Mouse (Mus musculus) cerebellum, postnatal 14 days (tissue): ENCODE measurements around the gene Zc3h12d.
A peak's percentile ranks its signal among the peaks of the same experiment; 100 is the strongest.

Experiments
- DNase-seq, 2 experiments: peaks; one replicate each; pipeline ENCODE4 v3.0.0; 2021; ENCODE audit warnings: mixed read lengths in 2 of 2

The Zc3h12d gene

DNA sequence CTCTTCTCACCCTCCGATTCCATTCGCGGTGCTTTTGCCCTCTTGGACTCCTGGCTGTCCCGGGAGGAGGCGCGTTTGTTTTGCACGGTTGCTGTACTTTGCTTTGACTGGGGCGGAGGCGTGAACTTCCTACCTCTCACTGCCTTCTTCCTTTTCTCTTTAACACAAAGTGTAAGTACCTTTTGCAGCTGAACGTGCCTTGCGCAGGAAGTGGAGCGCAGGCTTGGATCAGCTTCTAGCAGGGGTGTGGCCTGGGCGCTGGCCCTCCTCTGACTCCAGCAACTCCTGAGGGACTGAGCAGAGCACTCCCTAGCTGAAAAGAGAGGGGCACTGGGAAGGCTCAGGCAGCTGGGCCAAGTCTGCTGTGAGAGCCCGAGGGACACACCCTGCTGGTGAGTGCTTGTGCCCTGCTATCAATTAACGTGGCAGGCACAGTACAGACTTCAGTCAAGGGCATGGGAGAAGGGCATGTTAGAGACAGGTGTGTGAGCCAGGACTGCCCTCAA is at the start of gene Zc3h12d:
TSS of gene Zc3h12d (plus strand) at position 300 of the 506 bp plus-strand sequence.
- DNase-seq = no peak

GRCm38 (mm10) chr10:7787319-7787718 is 45.0 kb upstream of the Zc3h12d start:
- no peak for DNase-seq

GRCm38 (mm10) chr10:7792254-7792750 is 40.0 kb upstream of the Zc3h12d start:
- DNase-seq = no peak

DNA sequence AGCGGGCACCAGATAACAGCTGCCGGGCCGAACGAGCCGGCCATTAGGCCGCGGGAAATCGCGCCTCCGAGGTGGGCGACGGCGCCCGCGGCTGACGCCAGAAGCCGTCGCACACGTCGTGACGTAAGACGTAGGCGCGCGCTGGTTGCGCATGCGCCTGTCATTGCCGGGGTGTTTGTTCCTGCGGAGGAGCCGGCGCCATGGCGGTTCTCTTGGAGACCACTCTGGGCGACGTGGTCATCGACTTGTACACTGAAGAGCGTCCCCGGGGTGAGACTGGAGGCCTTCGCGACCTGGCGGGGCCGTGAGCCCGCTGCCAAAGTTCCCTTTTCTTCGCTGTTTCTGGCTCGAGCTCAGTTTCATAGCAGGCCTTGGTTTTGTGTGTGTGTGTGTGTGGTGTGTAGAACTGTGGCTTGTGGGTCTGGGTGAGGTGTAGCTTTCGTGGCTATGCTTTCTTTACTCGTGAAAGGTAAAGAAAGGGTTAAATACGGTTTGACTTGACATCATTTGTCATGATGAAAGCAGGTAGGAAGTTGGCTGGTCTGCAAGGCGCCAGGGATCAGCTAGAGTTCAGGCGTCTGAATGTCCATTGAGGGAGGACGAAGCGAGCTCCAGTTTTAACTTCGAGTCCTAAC is 39.4 kb upstream of the Zc3h12d start, which contains the start of the genes Ginm1 and Ppil4:
TSS of gene Ginm1 (minus strand) at position 74 of the 635 bp plus-strand sequence.
TSS of gene Ppil4 (plus strand) at position 141 of the 635 bp plus-strand sequence.
- peak; percentile 95 to 97 for DNase-seq

GRCm38 (mm10) chr10:7801258-7801657 is 31.0 kb upstream of the Zc3h12d start:
- DNase-seq = no peak

DNA sequence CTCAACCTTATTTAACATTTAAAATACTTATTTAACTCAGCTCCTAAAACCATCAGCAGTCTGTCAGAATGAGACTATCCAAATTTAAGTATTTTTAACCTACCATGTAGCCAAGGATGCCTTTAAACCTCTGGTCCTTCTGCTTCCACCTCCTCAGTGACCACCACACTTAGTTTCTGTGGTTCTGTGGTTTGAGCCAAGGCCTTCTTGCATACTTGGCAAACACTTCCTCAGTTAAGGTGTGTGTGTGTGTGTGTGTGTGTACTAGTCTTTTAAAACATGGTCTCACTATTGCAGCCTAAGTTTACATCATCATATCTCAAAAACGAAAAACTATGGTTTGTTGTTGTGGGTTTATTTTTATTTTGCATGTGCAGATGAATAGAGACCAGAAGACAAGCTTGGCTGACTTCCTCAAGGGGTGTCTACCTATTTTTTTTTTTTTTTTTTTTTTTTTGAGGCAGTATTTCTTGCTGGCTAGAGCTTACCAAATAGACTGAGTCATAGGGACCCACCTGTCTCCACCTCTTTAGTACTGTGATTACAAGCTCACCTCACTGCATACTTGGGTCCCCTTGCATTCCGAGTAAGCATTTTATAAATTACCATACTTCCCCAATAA is 29.6 kb upstream of the Zc3h12d start:
- no peak for DNase-seq

DNA sequence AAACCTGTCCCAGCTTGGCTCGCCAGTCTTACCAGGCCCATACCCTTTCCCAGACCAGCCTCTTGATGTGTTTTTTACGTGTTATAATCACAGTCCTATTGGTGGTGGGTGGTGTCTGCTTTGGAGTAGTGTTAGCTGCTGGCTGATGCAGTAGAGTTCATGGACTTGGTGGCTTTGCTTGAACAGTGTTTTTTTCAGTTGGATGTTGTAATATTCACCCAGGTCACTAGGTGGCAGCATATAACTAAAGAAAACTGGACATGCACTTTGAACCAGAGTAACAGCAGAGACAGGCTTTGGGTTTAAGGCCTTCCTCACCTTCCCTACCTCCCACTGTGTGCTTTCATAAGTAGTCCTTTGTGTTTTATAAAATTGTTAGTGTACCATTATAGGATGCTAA is 22.3 kb upstream of the Zc3h12d start:
- DNase-seq = peak; percentile 70 to 78

DNA sequence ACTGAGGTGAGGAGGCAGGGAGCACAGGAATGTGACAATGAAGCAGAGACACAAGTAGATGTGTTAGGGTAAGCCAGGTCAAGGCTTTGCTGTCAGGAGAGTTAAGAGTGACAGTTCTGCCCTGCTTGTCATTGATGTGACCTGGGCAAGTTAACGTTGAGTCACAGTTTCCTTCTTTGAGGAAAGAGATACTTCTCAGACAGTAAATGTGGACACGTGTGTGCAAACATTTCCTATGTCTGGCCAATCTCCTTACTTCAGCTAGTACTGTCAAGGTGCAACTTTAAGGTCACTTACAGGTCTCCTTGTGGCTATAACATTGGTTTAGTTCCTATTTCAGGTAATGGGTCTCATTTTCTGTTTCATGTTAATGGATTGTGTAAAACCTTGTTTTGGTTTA is 15.8 kb upstream of the Zc3h12d start:
- no peak for DNase-seq

DNA sequence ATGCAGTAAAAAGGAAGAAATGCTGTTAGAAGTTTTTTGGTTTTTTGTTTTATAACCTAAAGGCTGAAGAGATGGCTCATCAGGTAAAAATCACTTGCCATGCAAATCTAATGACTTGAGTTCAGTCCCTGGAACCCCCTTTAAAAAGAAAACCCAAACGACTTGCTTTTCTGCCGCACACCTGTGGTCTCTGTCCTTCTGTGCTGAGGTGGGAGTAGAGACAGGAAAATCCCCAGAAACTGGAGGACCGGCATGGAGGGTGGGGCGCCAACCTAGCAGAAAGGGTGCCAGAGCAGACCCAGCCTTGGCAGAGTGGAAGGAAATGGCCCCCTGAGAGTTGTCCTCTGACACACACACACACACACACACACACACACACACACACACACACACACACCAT is 13.6 kb upstream of the Zc3h12d start:
- DNase-seq = no peak

DNA sequence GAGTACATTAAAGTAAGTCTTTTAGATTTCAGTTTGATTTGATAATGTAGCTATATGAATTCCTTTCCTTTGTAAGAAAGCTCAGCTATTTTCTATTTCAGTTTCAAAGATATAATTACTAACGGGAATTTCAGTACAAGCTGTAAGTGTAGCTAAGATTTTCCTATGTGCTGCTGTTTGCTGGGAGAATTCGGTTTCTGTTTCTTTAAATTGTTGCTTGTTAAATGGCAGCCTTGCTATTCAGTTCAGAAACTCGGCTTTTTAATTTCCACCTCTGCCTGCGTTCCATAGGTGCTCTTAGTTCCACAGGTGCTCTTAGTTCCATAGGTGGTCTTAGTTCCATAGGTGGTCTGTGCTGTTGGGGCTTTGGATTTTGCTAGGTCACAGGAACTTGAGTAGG is 13.1 kb upstream of the Zc3h12d start:
- no peak for DNase-seq

DNA sequence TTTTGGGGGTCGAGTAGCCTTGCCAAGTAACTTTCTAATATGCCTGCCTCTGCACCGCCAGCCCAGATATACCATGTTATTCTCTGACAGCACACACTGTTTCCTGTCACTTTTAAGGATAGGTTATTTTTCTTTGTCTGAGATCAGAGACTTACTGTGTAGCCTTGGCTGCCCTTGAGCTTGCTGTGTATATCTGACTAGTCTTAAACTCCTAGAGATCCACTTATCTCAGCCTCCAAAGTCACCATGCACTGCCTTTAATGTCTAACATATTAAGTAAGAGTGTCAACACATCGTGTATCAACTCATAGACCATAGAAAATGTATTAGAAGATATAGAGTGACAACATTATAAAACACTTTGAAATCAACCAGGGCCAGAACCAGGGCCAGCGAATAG is 12.7 kb upstream of the Zc3h12d start:
- no peak for DNase-seq

DNA sequence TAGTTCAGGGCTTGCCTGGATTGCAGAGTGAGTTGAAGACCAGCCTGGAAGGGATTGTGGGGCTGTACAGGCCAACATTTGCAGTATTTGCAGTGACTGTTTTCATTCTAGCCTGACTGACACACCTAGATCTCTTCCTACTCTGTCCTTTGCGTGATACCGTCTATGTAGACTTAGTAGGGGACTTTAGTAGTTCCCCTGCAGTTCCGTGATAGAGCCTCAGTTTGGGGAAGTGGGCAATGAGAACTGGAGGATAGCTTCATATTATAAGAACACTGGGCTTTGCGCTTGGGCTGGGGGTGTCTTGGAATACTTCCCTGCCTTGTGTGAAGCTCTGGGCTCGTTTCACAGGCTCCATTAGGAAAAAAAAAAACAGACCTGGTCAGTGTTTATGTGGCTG is 12.1 kb upstream of the Zc3h12d start:
- no peak for DNase-seq

DNA sequence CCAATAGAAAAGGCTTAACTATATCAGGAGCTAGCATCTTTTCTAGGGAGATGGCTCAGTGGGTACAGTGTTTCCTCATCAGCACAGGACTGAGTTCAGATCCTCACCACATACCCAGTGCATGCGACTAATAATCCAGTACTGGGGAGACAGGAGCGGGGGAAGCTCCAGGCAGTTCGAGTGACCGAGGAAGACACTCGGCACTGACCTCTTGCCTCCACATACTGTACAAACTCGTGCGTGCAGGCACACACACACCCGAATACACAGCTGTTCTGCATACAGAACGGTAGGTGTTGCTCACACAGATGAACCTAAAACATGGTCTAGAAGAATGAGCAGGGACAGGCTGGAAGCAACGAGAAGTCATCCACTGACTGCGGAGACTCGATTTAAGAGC is 10.3 kb upstream of the Zc3h12d start:
- no peak for DNase-seq

- DNase-seq = no peak
Observed at GRCm38 (mm10) chr10:7824663-7825280, 7.5 kb upstream of the Zc3h12d start.

- no peak for DNase-seq
Observed at GRCm38 (mm10) chr10:7825281-7825665, 7.0 kb upstream of the Zc3h12d start.

GRCm38 (mm10) chr10:7826106-7826505 is 6.2 kb upstream of the Zc3h12d start:
- DNase-seq = no peak

DNA sequence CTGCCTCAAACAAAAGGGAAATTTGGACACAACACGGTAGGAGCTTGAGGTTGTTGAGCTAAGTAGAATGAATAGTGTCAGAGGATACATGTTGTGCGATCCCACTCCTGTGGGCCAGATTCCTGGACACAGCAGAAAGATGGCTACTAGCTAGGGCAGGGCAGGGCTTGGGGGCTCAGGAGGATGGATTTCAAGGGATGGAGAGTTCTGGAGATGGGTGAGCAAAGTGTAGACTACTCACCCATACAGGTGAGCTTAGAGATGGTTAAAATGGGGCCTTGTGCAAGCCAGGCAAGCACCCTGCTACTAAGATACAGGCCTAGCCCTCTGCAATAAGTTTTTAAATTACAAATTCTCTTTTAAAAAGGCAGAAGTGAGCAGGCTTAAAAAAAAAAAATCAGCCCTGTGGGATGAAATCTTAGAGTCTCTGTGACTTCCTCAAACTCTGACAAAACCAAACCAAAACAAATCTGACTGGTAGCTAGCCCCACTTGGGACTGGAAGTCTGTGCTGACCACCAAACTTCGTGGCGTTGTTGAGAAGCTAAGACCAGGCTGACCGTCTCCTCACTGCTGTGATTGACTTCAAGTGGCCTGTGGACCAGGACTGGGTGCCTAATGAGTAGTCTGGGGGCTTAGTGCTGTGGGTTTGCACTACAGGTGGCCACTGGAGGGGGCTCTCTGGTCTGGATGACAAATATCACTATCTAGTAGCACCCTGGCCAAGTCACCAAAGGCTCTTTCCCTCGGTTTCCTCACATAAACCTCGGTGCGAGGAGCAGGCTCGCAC is 1.3 kb downstream of the Zc3h12d start:
- DNase-seq = no peak

- no peak for DNase-seq
Observed at GRCm38 (mm10) chr10:7834671-7835225, 2.5 kb downstream of the Zc3h12d start.

- no peak for DNase-seq
Observed at GRCm38 (mm10) chr10:7836902-7837301, 4.6 kb downstream of the Zc3h12d start.

DNA sequence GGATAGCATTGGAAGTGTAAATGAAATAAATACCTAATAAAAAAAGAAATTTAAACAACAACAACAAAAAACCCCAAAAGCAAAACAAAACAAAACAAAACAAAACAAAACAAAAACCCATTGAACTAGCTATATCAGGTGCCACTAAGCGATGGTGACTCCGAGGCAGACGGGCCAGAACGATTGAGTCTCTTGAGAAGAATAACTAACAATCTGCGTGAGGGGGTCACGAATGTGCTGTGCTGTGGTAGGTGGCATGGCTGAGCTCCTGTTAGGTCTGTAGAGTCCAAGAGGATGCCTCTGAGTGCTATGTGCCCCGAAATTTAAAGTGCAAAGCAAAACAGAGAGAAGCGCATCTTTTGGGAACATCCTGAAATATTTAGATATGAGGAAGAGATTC is 5.2 kb downstream of the Zc3h12d start:
- DNase-seq = no peak

- DNase-seq = no peak
Observed at GRCm38 (mm10) chr10:7838036-7838435, 5.8 kb downstream of the Zc3h12d start.

GRCm38 (mm10) chr10:7838874-7839421 is 6.7 kb downstream of the Zc3h12d start:
- DNase-seq = no peak
